Mouse (Mus musculus) testis, postnatal 14 days (tissue): ENCODE measurements at regions not wholly inside any gene's neighbourhood (a gene's known extent, or its start where the extent isn't known, plus 50 kb on each side); places are given as distances from the start of the nearest gene placed in this dataset.

Experiments
- DNase-seq: peaks from one replicate; pipeline ENCODE4 v3.0.0; 2021; ENCODE audit warnings: low spot score

GRCm38 (mm10) chr15:7005142-7005541 lies 85.3 kb upstream of the Lifr start:
- no peak for DNase-seq

GRCm38 (mm10) chr15:7006271-7006670 lies 84.1 kb upstream of the Lifr start:
- no peak for DNase-seq

DNA sequence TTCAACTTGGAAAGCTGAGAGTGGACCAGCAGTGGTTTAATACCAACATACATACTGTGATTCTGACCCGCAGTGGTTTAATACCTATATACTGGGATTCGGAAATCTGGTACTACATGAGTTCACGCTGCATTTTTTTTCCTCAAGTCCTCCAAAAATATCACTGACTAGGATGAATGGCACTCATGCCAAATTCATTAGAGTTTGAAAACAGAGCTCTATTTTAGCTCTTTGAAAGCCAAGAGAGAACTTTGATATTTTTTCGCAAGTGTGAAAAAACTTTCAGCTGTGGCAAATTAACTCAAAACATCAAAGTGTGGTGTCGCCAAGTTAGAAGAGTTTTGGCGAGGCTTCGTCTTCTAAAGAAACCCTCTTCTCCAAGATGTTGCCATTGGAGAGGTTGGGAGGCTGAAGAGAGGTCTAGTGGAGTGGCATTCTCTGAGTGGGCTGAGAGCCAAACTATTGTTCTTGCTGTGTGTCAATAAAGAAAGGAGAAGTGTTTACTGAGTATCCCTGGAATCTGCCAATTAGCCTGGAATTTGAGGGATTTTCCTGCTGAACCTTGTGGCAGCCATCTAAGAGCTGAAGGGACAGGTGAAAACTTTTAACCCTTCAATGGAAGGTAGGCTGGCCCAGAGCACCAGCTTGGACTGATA lies 81.6 kb upstream of the Lifr start:
- DNase-seq = no peak

GRCm38 (mm10) chr15:7010966-7011695 lies 79.3 kb upstream of the Lifr start:
- DNase-seq = no peak

DNA sequence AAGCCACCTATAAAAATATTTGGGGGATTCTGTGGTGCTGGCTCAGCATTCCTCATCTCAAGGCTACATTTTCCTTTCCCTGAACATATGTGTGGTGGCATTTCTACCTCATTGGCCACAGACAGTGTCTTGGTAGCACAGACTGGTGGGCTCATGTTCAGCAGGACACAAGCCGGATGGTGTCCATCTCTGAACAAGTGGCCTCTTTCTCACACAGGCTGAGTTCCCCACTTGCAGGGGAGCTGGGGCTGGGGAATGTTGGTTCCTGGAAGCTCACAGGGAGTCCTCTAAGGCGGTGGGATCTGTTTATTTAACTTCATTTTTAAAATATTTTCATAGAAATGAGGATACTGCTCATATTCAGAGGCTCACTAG lies 78.7 kb upstream of the Lifr start:
- no peak for DNase-seq

GRCm38 (mm10) chr15:7012446-7012845 lies 78.0 kb upstream of the Lifr start:
- DNase-seq = no peak

DNA sequence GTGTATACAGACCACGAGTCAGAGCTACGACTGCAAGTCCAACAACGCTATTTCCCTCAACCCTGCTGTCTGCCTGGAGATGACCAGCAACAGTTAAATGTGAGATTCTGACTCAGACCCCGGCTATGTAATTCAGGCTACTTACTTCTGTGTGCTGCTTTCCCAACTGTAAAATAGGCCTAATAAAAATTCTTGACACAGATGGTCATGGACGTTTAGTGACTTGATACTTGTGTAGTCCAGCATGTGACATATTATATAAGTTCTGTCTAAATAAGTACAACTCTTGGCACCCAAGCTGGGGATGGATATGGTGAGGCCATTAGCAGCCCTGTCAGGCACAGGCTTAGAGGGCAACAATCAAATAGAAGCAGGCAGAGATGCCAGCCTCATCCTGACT lies 77.4 kb upstream of the Lifr start:
- DNase-seq = no peak

- DNase-seq = no peak
Observed at GRCm38 (mm10) chr15:7014984-7015383, 75.4 kb upstream of the Lifr start.

DNA sequence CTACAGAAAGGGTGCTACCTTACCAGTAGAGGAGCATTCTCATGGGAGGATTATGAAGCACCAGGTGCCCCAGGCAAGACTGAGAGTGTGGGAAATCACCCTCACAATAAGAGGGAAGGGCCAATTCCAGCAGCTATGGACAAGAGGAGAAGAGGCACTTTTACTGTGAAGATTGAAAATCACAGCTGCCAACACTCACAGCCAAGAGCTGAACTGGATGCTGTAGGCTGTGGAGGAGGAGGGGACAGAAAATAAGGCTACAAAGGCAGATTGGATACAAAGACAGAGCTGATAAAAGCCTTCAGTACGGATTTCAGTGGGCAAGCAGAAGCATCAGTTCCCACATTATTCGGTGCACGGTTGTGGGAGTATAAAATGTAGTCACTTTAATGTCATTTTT lies 74.4 kb upstream of the Lifr start:
- DNase-seq = no peak

DNA sequence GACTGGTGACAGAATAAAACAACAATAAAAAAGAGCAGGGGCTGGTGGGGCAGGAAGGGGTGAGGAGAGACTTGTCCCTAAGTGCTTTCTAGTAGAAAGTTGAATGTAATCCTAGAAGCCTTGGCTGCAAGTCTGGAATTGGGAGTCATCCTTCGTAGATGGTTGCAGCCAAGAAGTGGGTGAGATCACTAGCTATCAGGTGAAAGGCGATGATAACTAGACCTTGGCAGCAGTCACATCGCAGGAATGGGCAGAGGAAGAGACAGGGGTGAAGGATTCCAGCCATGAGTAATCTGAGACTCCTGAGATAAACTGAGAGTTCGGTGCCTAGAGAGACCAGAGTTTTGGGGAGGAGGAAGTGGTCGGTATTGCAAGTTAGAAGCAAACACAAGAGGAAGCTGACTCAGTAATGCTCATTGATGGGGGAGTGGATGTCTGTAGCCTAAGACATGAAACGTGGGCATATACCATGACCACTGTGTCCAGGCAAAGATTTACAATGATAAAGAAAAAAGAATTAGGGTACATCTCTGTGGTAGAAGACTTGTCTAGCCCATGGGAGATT lies 73.1 kb upstream of the Lifr start:
- no peak for DNase-seq

DNA sequence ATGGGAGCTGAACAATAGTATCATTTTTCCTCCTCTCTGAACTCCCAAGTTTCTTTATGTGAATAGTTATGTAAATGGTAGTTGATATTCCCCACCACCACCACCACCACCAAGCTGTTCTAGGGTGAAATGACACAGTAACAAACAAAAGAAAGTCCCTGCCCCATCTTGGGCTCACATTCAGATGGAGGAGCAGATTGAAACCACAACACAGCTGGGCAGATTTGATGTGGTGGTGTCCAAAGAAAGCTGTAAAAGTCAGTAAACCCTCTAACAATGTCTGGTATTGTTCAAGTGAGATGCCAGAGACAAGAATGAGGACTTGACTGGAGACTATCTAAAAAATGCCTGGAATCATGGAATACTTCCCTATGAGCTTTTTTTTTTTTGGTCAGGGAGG lies 67.8 kb upstream of the Lifr start:
- DNase-seq = no peak

- DNase-seq = no peak
Observed at GRCm38 (mm10) chr15:7025194-7025593, 65.2 kb upstream of the Lifr start.

GRCm38 (mm10) chr15:7031297-7032043 lies 58.9 kb upstream of the Lifr start:
- DNase-seq = no peak

- no peak for DNase-seq
Observed at GRCm38 (mm10) chr15:7037475-7037874, 52.9 kb upstream of the Lifr start.

GRCm38 (mm10) chr15:7039119-7039518 lies 51.3 kb upstream of the Lifr start:
- DNase-seq = peak; percentile 80

DNA sequence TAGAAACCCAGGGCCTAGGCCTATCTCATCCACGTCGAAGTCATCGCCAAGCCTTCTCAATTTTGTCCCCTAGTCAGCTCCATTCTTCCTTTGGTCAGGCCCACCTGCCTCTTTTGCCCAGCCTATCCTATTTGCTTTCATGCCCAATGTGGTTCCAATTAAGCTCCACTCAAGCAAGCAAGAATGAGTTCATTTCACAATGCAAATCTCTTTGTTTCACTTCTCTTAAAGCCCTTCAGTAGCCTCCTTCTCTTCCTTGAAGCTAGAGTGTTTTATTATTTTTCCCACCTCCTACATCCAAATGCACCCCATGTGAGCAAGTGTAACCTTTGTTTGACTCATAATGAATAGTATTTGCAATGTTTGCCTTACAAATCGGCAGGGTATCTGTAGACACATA lies 50.6 kb upstream of the Lifr start:
- no peak for DNase-seq
